Mouse (Mus musculus): ENCODE measurements at regions not wholly inside any gene's neighbourhood (a gene's known extent, or its start where the extent isn't known, plus 50 kb on each side); places are given as distances from the start of the nearest gene placed in this dataset.

DNA sequence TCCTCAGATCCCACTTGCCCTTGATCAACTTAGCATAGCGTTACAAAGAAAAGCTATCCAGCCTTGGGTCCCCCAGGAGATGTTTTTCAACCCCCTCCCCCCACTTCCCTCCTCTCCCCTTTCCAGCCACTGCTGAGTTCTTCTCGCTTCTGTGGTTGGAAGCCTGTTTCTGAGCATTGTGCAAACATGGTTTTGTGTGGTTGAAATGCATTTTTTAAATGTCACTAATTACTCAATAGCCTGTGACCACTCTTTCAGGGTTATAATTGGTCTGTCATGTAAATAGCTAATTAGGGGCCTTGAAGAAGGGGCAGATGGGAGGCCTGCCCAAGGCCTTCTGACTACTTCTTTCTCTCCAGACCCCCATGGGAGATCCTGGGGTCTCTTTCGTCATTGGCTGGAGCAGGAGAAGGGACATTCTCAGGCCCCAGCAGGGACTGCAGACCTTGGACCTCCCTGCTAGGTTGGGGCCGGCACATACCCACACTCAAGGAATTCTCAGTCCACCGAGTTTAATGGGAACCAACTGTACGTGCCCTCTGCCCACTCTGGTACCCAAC is 353.8 kb downstream of the Med13l start:
- TF ChIP-seq CTCF (IDR thresholded peaks at IDR 0.05; ENCODE audit: extremely low read depth, insufficient read depth, low read length) (no peak), POLR2A (IDR thresholded peaks at IDR 0.05; ENCODE audit: extremely low read depth, insufficient read depth, low read length) (no peak)
